Mouse (Mus musculus) adrenal gland, postnatal 36 days (tissue): ENCODE data around the gene Gm17374. TPM values are rescaled to one million over a fixed set of nuclear protein-coding genes. Genes with fewer than 3 reads are reported as not detected.
"Not testable (repeated sequence)": the region's sequence is repeated elsewhere in the genome, so short reads cannot be mapped to it uniquely, and the experiment has no call there.

Source experiments
- DNase-seq, 2 experiments: peaks; one replicate each; pipeline ENCODE4 v3.0.0; 2021; ENCODE audit warnings: mixed read lengths in 1 of 2
- long read RNA-seq, 2 experiments: library from polyadenylated mRNA; stranded (forward); transcript quantifications; one replicate each; pipeline ENCODE4 v2.0.0; 2021; ENCODE audit warnings: borderline sequencing depth in 2 of 2
- total RNA-seq, 2 experiments: library from RNA; stranded (reverse); gene quantifications; 2 replicates each; pipeline ENCODE4 v1.2.3; 2021

Gene Gm17374
- not detected for total RNA-seq
- long read RNA-seq, experiment 1: 0 reads
- long read RNA-seq, experiment 2: 0 reads

DNA sequence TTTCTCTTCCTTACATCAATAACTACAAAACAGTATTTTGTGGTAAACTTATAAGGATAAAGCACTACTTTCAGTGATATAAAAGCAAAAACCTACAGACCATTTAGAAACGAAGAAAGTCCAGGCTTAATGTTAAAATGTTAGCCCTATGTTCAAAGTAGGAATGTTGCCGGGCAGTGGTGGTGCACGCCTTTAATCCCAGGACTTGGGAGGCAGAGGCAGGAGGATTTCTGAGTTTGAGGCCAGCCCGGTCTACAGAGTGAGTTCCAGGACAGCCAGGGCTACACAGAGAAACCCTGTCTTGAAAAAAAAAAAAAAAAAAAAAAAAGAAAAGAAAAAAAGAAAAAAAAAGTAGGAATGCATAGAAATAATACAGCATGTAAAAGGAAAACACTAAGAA, at the start of gene Gm17374:
Gene Gm17374 (plus strand): TSS at position 301 of the 400 bp plus-strand sequence.
- not testable (repeated sequence) for DNase-seq

DNA sequence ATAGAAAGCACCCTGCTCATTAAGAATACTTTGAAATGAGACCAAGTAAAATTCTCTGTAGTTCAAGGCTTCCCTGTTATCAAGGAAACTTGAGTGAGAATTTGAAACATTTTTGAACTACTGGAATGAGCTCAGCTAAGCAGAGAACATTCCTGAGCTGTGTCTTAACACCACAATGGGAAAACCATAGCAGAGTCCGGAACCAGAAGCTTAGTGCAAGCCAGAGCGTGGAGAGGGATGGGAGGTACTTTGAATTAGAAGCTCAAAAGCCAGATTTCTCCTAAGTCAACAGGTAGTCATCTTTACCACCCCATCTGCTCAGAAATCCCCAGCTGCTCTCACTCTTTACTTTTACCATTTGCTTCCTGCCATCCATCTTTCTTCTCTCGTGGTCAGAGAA, 46.9 kb upstream of the Gm17374 start:
- no peak for DNase-seq

DNA sequence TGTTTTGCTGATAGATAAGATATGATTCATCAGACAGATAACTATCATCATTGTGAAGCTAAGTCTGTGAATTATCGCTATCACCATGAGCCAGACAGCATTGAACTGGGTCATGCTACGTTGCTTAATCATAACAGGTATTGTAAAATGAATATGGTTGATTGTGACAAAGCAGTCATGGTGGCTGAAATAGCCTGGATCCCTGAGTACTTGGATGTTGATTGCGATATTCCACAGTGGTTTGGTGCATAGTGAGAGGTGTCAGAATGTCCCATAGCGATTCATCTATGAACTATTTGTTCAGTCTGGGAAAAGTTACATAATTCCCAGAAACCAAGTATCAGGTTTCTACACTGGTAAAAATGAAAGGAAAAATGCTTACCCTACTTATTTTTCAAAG, 44.2 kb upstream of the Gm17374 start:
- no peak for DNase-seq

DNA sequence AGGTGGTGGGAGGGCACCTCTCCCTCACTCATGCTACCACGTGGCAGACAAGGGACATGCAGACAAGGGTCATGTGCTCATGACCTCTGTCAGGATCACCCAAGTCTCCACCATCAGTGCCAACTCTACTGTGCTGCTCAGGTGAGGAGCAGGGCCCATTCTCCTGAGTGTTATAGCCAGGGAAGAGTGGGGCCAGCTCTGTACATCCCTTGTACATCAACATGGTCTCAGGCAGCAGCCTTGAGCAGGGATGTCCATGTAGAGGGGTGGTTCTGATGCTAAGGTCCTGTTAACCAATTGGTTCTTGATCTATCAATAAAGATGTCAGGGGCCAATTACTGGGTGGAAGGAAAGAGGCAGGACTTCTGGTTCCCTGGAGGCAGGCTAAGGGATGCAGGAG, 42.9 kb upstream of the Gm17374 start:
- no peak for DNase-seq

DNA sequence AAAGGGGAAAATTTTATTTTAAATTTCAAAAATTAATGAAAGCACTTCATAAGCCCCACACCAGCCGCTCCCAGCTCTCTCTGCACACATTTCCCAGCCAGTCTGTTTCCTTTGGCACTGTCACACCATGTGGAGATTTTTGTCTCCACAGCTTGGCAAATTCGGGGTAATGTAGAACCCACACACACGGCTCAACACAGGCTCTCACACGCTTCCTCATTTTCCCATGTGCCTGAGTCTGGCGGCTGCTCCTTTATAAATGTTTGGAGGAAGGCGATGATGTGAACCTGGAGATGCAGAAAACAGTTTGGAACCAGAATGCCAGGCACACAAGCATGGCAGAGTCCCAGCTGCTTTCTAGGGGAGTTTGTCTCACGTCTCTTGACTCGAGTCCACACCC, 38.0 kb upstream of the Gm17374 start:
- DNase-seq: no peak

DNA sequence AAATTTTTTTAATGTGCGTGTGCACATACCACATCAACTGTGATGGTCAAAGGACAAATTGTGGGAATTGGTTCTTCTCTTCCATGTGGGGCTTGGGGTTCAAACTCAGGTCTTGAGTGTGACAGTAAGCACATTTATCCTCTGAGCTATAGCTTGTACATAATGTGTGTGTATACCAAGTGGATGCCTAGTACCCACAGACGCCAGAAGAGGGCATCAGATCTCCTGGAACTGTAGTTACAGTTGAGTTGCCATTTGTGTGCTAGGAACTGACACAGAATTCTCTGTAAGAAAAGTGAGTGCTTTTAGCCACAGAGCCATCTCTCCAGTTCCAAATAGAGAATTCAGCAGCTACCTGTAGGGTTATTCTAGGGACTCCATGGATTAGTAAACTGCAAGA, 26.3 kb upstream of the Gm17374 start:
- no peak for DNase-seq

DNA sequence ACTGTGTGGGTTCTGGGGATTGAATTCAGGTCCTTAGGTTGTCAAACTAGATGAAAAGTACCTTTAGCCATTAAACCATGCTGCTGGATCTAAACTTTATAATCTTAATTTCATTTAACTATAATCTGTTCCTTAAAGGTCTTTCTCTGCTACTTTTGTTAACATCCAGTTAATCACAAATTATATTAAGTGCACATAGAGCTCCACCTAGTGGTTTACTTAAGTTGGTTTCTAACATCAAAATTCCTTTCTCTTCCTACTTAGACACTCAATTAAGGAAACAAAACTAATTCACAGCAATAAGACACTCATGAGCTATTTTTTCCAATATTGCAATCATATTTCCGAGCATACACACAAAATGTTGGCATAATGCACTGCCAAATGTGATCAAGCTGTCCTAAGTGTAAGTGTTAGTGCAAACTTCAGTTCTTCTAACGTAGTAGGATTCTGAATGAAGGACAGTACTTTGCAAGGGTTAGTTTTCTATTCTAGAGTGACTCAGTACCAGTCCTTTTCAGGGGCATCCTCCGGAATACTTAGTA, 7.4 kb downstream of the Gm17374 start:
- DNase-seq: no peak

DNA sequence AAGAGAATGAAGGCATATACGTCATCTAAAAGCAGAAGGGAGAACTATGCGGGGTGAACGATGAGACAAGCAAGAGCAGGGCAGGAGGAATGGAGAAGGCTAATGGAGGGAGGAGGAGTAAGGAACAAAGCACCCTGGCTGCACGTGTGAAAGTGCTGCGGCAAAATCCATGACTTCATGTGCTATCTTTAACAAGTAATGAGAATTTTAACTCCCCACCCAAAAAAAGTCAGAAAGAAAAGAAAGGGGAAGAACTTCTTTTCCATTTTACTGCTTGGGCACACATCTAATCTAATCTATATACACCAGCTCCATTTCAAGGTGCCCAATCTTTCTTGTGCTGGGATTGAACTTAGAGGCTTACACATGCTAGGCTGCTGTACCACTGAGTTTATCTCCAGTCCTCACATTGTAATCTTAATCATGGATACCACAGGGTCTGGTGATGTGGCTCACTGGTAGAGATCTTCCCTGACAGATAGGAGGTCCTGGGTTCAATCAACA, 11.6 kb downstream of the Gm17374 start:
- DNase-seq: no peak

DNA sequence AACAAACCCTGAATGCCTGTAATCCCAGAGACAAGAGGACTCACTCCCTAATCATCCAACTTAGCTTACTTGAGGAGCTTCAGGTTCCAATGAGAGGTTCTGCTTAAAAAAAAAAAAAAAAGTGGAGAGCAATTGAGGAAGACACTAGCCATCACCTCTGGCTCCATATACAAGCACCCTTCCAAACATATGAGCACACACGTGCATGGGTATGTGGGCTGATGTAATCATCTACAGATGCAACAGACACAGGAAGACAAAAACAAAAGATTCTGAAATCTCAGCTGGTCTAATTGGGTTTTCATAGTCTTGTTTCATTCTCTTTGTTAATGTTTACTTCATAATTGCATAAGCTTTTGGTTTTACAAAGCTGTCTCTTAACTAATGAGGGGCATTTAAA, 17.2 kb downstream of the Gm17374 start:
- no peak for DNase-seq

DNA sequence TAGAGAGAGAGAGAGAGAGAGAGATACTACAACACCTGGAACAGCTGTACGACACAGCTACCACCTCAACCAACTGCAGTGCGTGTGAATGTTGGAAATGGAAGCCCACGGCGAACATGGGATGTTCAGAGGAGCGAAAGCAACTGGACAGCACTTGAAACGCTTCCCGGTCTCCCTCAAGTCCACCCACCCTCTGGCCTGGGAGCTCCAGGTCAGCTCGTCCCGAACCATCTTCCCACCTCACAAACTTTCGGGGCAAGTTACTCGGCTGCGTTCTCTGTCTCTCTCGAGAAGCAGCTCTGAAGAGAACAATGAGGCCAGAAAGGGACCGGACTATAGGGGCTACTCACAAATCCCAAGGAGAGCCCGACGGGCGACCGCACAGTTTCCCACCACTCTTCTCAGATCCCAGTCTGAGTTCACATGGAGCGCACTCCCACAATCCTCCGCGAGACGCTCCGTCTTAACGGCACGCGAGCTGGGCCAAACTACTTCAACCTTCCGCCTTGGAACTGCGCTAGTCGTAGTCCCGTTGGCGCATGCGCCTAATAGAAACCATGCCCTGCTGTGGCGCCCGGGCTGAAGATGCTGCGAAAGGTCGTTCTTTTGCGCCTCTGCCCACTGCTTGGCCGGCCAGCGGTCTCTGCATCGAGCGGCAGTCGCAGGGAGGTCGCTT, 18.4 kb downstream of the Gm17374 start, which contains the start of the genes Esf1 and Ndufaf5:
Gene Esf1 (minus strand): TSS at position 438 of the 676 bp plus-strand sequence.
Gene Ndufaf5 (plus strand): TSS at position 523 of the 676 bp plus-strand sequence.
- DNase-seq: peak; percentile 95 to 97

DNA sequence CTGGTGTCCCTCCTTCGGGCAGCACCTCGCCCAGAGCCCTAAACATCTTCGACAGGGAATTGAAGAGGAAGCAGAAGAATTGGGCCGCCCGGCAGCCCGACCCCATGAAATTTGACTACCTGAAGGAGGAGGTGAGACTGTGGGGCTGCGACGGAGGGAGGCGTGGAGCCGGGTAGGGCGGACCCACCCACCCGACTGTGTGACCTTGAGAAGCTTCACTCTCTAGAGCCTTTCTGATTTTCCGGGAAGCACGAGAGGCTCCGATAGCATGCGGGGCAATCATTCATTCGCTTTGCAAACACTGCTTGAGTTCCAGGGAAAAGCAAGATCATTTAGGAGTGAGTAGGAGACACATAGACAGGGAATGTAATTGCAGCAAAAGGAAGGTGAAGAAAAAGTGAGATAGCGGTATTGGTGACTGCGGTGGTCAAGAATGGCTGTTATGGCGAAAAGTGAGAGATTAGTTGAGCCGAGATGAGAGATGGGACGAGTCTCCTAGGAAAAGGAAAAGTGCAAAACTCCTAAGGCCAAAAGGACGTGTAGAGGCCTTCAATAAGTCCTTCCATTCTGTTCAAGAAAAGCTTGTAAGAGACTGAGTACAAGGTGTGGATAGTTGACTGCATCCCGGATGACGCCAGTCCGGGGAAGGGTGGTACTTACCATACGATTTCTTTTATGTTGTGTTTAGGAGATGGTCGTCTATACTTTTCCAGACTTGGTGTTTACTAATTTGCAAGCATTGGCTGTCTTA, 19.1 kb downstream of the Gm17374 start:
- DNase-seq: no peak

DNA sequence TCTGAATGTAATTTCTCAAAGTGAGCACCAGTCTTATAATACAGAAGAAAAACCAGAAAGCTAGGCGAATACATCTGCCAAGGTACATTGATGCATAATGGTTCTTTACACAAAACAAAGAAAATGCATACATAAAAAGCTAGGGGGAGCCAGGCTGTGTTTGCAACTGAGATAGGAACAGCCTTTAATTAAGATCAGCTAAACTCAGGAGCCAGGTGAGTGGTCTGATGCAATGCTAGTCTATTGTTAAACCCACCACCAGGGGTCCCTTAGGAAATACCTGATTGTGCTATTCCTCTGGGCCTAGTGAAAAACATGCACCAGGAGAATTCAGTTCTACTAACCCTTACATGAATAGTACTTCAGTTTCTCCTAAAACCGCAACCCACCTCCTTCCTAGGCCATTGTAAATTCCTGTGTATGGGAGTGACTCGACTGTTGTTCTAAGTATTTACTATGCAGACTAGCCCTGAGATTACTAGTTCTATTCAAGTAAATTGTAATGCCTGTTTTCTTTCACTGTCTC, 33.9 kb downstream of the Gm17374 start:
- not testable (repeated sequence) for DNase-seq

DNA sequence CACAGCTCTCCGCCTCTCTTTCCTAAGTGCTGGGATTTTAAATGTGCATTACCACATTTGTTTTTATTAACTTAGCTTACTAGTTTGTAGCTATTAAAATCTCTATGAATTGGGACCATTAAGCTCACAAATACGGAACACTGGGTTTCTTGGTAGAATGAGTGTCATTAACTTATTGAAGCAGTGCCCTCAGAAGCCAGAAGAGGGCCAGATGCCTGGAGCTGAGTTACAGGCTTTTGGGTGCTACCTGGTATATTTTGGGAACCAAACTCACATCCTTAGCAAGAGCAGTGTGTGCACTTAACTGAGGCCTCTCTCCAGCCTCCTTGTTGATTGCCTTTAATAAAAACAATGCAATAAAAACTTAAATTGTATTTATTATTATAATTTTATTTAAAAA, 48.9 kb downstream of the Gm17374 start:
- DNase-seq: no peak

DNA sequence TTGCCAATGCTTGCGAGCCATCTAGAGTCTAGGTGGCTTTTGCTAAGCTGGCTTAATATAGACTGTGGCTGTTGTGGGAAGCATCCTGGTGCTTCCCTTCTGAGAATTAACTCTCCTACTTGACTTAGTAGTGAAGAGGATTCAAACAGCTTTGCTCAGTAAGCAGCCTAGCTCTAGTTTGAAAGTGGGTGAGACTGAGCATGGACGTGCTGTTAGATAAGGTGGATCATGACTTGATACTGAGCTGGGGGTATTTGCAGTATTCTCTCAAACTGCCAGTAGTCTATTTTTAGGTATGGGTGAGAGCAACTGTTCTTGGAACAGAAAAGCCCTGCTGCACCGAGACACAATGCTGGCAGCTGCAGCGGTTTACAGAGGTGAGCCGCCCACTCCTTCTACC, 50.7 kb downstream of the Gm17374 start:
- DNase-seq: no peak

Other genes starting within 250 kb of the Gm17374 start
- gene Tasp1, start 85.2 kb upstream of the Gm17374 start, total RNA-seq: 10 to 100 TPM in 1 of 2 experiments, 1 to 10 TPM in 1; 8.0 to 12.0 TPM
- gene Esf1, start 18.5 kb downstream of the Gm17374 start, total RNA-seq: 10 to 100 TPM; 24.8 to 27.0 TPM
- gene Ndufaf5, start 18.6 kb downstream of the Gm17374 start, total RNA-seq: 10 to 100 TPM; 19.9 to 22.7 TPM
- gene Sel1l2, start 237.7 kb downstream of the Gm17374 start, total RNA-seq: not detected
- gene Macrod2, start 243.3 kb downstream of the Gm17374 start, total RNA-seq: 1 to 10 TPM; 5.3 to 8.6 TPM